Mouse (Mus musculus): ENCODE measurements around the gene Lrrc25. TPM values are rescaled to one million over a fixed set of nuclear protein-coding genes. Genes with fewer than 3 reads are reported as not detected.

Lrrc25 gene
- total and polyA plus RNA-seq, 3 experiments: 0.30 to 5.9 (median 2.4) TPM

DNA sequence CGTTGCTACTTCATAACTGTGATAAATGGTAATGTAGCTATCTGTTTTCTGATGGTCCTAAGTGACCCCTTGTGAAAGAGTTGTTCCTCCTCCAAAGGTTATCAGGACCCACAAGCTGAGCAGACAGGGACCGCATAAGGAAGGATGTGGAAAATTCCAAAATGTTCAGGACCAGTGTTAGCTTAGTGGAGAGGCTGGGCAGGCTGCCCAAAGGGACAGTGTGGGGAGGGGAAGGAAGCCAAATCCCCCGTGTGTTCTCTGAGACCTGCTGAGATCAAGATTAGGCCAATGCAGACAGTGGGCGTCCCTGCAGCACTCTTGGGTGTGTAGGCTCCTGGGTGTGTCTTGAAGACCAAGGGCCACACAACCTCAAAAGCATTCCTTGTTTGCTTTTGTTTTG is 41.0 kb upstream of the Lrrc25 start:
- no peak overlapping the region for H3K9ac ChIP-seq (ENCODE audit: insufficient read depth, low read depth)
- H3K36me3 ChIP-seq (replicated peaks in 1 of 2; ENCODE audit: control insufficient read depth in 1 of 2, insufficient read depth in 1 of 2, low read length in 1 of 2): peaks cover 31 to 83% of the 10 kb centered on the region in 2 experiments
- in situ Hi-C loops (cut with MboI; ENCODE audit: low pct_ligation_motif_present, low pct_unique_long_range_greater_than_20kb, low sequenced_read_pairs) (no loop called here), dilution Hi-C loops (cut with MboI; ENCODE audit: extremely low pct_ligation_motif_present, extremely low pct_unique_long_range_greater_than_20kb, low sequenced_read_pairs) (no loop called here)
- DNase-seq (ENCODE audit: extremely low read depth): no peak
- H3K4me3 ChIP-seq (replicated peaks in 1 of 3; ENCODE audit: low read depth in 2 of 3, low read length in 2 of 3, poor library complexity in 1 of 3): no peak overlapping the region
- peaks cover 8 to 23% of the 10 kb centered on the region in 2 experiments for H3K4me1 ChIP-seq (ENCODE audit: control insufficient read depth in 1 of 2, insufficient read depth in 2 of 2)
- H3K79me2 ChIP-seq (replicated peaks; ENCODE audit: control insufficient read depth, extremely low read depth, insufficient read depth, poor library complexity, severe bottlenecking): no peaks in the 10 kb centered on the region
- TF ChIP-seq ETS1 (conservative IDR thresholded peaks at IDR 0.05; ENCODE audit: low read depth, low read length): no peak
- TF ChIP-seq E2F4 (IDR thresholded peaks at IDR 0.05; ENCODE audit: insufficient replicate concordance, low read depth, low read length): no peak
- no peak for TF ChIP-seq USF1 (IDR thresholded peaks at IDR 0.05; ENCODE audit: low read depth, low read length)
- no peak for TF ChIP-seq JUN (IDR thresholded peaks at IDR 0.05; ENCODE audit: insufficient read depth, low read depth, low read length)
- TF ChIP-seq ZNF384 (IDR thresholded peaks at IDR 0.05; ENCODE audit: low read depth, low read length): no peak
- no peak for TF ChIP-seq RCOR1 (conservative IDR thresholded peaks at IDR 0.05; ENCODE audit: low read depth, low read length)
- no peak for TF ChIP-seq SMC3 (IDR thresholded peaks at IDR 0.05; ENCODE audit: low read depth, low read length)
- H3K27ac ChIP-seq (ENCODE audit: insufficient read depth, low read depth): no peak overlapping the region
- no peaks in the 10 kb centered on the region for H3K27me3 ChIP-seq (replicated peaks)
- no peaks in the 10 kb centered on the region for H3K9me3 ChIP-seq (replicated peaks; ENCODE audit: low read length)
- no peak overlapping the region for H3K4me2 ChIP-seq (ENCODE audit: insufficient read depth, low read depth, poor library complexity, severe bottlenecking)

GRCm38 (mm10) chr8:70577207-70577606 is 38.7 kb upstream of the Lrrc25 start:
- dilution Hi-C loops (cut with MboI; ENCODE audit: extremely low pct_ligation_motif_present, extremely low pct_unique_long_range_greater_than_20kb, low sequenced_read_pairs): no loop called here
- Histone ChIP-seq H3K36me3 (replicated peaks in 1 of 2; ENCODE audit: control insufficient read depth in 1 of 2, insufficient read depth in 1 of 2, low read length in 1 of 2) (peaks cover 51 to 86% of the 10 kb centered on the region in 2 experiments), H3K9ac (ENCODE audit: insufficient read depth, low read depth) (no peak overlapping the region), H3K9me3 (replicated peaks; ENCODE audit: low read length) (no peaks in the 10 kb centered on the region), H3K4me2 (ENCODE audit: insufficient read depth, low read depth, poor library complexity, severe bottlenecking) (no peak overlapping the region), H3K27me3 (replicated peaks) (no peaks in the 10 kb centered on the region), H3K4me1 (ENCODE audit: control insufficient read depth in 1 of 2, insufficient read depth in 2 of 2) (peaks cover under 1% of the 10 kb centered on the region in 2 experiments; a peak in 3 of 4 replicates), H3K4me3 (replicated peaks in 1 of 3; ENCODE audit: low read depth in 2 of 3, low read length in 2 of 3, poor library complexity in 1 of 3) (no peak overlapping the region), H3K79me2 (replicated peaks; ENCODE audit: control insufficient read depth, extremely low read depth, insufficient read depth, poor library complexity, severe bottlenecking) (no peaks in the 10 kb centered on the region), H3K27ac (ENCODE audit: insufficient read depth, low read depth) (no peak overlapping the region)
- in situ Hi-C loops (cut with MboI; ENCODE audit: low pct_ligation_motif_present, low pct_unique_long_range_greater_than_20kb, low sequenced_read_pairs): no loop called here
- TF ChIP-seq SIN3A (IDR thresholded peaks at IDR 0.05; ENCODE audit: low read length): no peak
- TF ChIP-seq CHD2 (IDR thresholded peaks at IDR 0.05; ENCODE audit: low read length): no peak
- no peak for TF ChIP-seq RCOR1 (conservative IDR thresholded peaks at IDR 0.05; ENCODE audit: low read depth, low read length)
- DNase-seq (ENCODE audit: extremely low read depth): no peak

DNA sequence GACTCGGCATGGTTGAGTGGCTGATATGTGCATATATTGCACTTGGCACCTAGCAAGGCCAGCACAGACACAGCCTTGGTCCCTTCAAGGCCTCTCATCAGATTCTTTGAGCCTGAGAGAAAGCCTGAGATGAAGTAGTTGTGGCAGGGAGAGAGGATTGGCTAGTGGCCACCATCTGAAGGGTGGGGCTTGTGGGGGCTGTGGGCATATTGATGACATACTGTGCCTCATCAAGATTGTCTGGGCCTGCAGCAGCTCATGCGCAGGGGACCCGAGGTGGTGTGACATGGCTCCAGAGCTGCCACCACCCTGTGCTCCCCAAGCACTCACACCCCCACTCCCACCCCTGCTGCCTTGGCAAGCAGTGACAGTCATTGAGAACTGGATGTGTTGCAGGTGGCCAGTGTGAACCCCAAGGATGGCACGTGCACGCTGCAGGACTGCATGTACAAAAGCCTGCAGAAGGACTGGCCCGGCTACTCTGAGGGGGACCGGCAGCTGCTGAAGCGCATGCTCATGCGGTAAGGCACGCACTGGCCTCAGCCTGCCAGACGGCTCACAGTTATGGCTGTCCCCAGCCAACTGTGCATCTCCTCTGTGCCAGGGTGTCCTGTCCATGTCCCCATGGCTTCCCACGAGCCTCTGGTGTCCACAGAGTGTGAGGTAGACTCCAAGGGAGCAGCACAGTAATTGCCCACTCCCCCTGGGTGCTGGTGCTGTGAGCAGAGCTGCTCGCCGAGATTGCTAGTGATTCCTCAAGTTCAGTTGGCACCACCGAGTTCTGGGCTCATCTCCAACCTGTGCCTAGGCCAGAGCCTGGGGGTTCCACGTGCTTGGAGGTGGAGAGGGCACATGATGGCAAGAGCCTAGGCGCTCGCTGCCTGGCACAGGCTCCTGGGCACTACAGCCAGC is 32.2 kb upstream of the Lrrc25 start:
- no peak overlapping the region for H3K4me3 ChIP-seq (replicated peaks in 1 of 3; ENCODE audit: low read depth in 2 of 3, low read length in 2 of 3, poor library complexity in 1 of 3)
- H3K27ac ChIP-seq (ENCODE audit: insufficient read depth, low read depth): no peak overlapping the region
- in situ Hi-C loops (cut with MboI; ENCODE audit: low pct_ligation_motif_present, low pct_unique_long_range_greater_than_20kb, low sequenced_read_pairs): no loop called here
- no peaks in the 10 kb centered on the region for H3K4me1 ChIP-seq (ENCODE audit: control insufficient read depth in 1 of 2, insufficient read depth in 2 of 2)
- TF ChIP-seq TBP (conservative IDR thresholded peaks at IDR 0.05; ENCODE audit: low read depth, low read length): no peak
- no peak for TF ChIP-seq POLR2A (IDR thresholded peaks at IDR 0.05; ENCODE audit: low read depth, low read length)
- no peak for TF ChIP-seq BHLHE40 (IDR thresholded peaks at IDR 0.05; ENCODE audit: low read depth, low read length)
- TF ChIP-seq E2F4 (IDR thresholded peaks at IDR 0.05; ENCODE audit: insufficient replicate concordance, low read depth, low read length): no peak
- TF ChIP-seq POLR2AphosphoS2 (IDR thresholded peaks at IDR 0.05; ENCODE audit: low read depth, low read length): no peak
- TF ChIP-seq CTCF (conservative IDR thresholded peaks at IDR 0.05 in 1 of 2, IDR thresholded peaks at IDR 0.05 in 1 of 2; ENCODE audit: low read depth in 2 of 2, low read length in 2 of 2): no peak
- TF ChIP-seq ELF1 (IDR thresholded peaks at IDR 0.05; ENCODE audit: low read depth, low read length): no peak
- no peak for DNase-seq (ENCODE audit: extremely low read depth)
- no peaks in the 10 kb centered on the region for H3K9me3 ChIP-seq (replicated peaks; ENCODE audit: low read length)
- H3K4me2 ChIP-seq (ENCODE audit: insufficient read depth, low read depth, poor library complexity, severe bottlenecking): no peak overlapping the region
- no peaks in the 10 kb centered on the region for H3K79me2 ChIP-seq (replicated peaks; ENCODE audit: control insufficient read depth, extremely low read depth, insufficient read depth, poor library complexity, severe bottlenecking)
- H3K9ac ChIP-seq (ENCODE audit: insufficient read depth, low read depth): no peak overlapping the region
- dilution Hi-C loops (cut with MboI; ENCODE audit: extremely low pct_ligation_motif_present, extremely low pct_unique_long_range_greater_than_20kb, low sequenced_read_pairs): no loop called here
- H3K27me3 ChIP-seq (replicated peaks): no peaks in the 10 kb centered on the region
- H3K36me3 ChIP-seq (replicated peaks in 1 of 2; ENCODE audit: control insufficient read depth in 1 of 2, insufficient read depth in 1 of 2, low read length in 1 of 2): peaks cover 71 to 81% of the 10 kb centered on the region in 2 experiments
